Mouse (Mus musculus) bone marrow macrophage, adult 2 months (primary cell): ENCODE data around the gene Schip1.

Source experiments
- CTCF ChIP-seq: IDR thresholded peaks from 2 replicates; pipeline ENCODE4 v1.5.1; 2012; ENCODE audit warnings: low read depth, mild to moderate bottlenecking, low read length, moderate library complexity
- POLR2A ChIP-seq: IDR thresholded peaks from 2 replicates; pipeline ENCODE4 v1.6.1; 2012; ENCODE audit warnings: mild to moderate bottlenecking, low read depth, low read length, borderline replicate concordance

GRCm38 (mm10) chr3:68271881-68272280 lies 207.3 kb downstream of the Schip1 start:
- no peak for TF ChIP-seq CTCF
- no peak for TF ChIP-seq POLR2A
